Mouse (Mus musculus) activated CD4-positive, CD25-positive, alpha-beta regulatory T cell, adult 9 weeks (primary cell): ENCODE results near the gene Gm10717. TPM values are rescaled to one million over a fixed set of nuclear protein-coding genes. Genes with fewer than 3 reads are reported as not detected.

Source experiments
- polyA plus RNA-seq: library from polyadenylated mRNA; unstranded; fragments of 100-300 nt; shearing (Covaris generic); gene quantifications from one replicate; pipeline ENCODE4 v1.2.1, GENCODE M21; 2017

Gene Gm10717
- polyA plus RNA-seq = 9.8 TPM

GRCm38 (mm10) chr9:3024912-3025467 is at the start of gene Gm10717:
Gm10717 (plus strand) TSS chr9:3025417.

GRCm38 (mm10) chr9:3000445-3000972 is 24.7 kb upstream of the Gm10717 start, which contains the start of gene Gm10722:
Gm10722 (plus strand) TSS chr9:3000922.

GRCm38 (mm10) chr9:3002794-3003396 is 22.3 kb upstream of the Gm10717 start, which contains the start of gene Gm11168:
Gm11168 (plus strand) TSS chr9:3003346.

GRCm38 (mm10) chr9:3012733-3013279 is 12.4 kb upstream of the Gm10717 start, which contains the start of gene Gm10721:
Gm10721 (plus strand) TSS chr9:3013140.

GRCm38 (mm10) chr9:3015354-3015753 is 9.9 kb upstream of the Gm10717 start, which contains the start of gene Gm10720:
Gm10720 (plus strand) TSS chr9:3015654.

GRCm38 (mm10) chr9:3017108-3017507 is 8.1 kb upstream of the Gm10717 start, which contains the start of gene Gm10719:
Gm10719 (plus strand) TSS chr9:3017408.

GRCm38 (mm10) chr9:3023312-3023984 is 1.8 kb upstream of the Gm10717 start, which contains the start of gene Gm10718:
Gm10718 (plus strand) TSS chr9:3023547.

GRCm38 (mm10) chr9:3034299-3034698 is 9.1 kb downstream of the Gm10717 start, which contains the start of gene Gm17535:
Gm17535 (plus strand) TSS chr9:3034599.

GRCm38 (mm10) chr9:3036577-3036976 is 11.4 kb downstream of the Gm10717 start, which contains the start of gene Gm10715:
Gm10715 (plus strand) TSS chr9:3036877.

Other genes starting within 250 kb of the Gm10717 start
- gene Gm10722, start 24.5 kb upstream of the Gm10717 start, polyA plus RNA-seq = 2.0 TPM
- gene Gm11168, start 22.1 kb upstream of the Gm10717 start, polyA plus RNA-seq = 4.6 TPM
- not detected for gene Gm10721, start 12.3 kb upstream of the Gm10717 start, polyA plus RNA-seq
- not detected for gene Gm10720, start 9.8 kb upstream of the Gm10717 start, polyA plus RNA-seq
- 3.0 TPM for gene Gm10719, start 8.0 kb upstream of the Gm10717 start, polyA plus RNA-seq
- 2.2 TPM for gene Gm10718, start 1.9 kb upstream of the Gm10717 start, polyA plus RNA-seq
- gene Gm17535, start 9.2 kb downstream of the Gm10717 start, polyA plus RNA-seq = not detected
- not detected for gene Gm10715, start 11.5 kb downstream of the Gm10717 start, polyA plus RNA-seq